Mouse (Mus musculus) liver, adult 2 months (tissue): ENCODE results near the gene Ubap2.

Source experiments
- CTCF ChIP-seq: fragments of 200-500 bp; IDR thresholded peaks from 2 replicates; pipeline ENCODE4 v1.5.1; 2011; ENCODE audit warnings: low read depth, low read length, control low read depth
- POLR2A ChIP-seq: fragments of 200-500 bp; IDR thresholded peaks from 2 replicates; pipeline ENCODE4 v1.6.1; 2011; ENCODE audit warnings: low read length, control low read depth; ENCODE audit not compliant: insufficient read depth; ENCODE audit errors: extremely low read depth

GRCm38 (mm10) chr4:41257752-41258151 is 17.2 kb downstream of the Ubap2 start:
- no peak for TF ChIP-seq CTCF
- no peak for TF ChIP-seq POLR2A
